Mouse (Mus musculus): Measurements from ENCODE around the gene Rgs8.

DNA sequence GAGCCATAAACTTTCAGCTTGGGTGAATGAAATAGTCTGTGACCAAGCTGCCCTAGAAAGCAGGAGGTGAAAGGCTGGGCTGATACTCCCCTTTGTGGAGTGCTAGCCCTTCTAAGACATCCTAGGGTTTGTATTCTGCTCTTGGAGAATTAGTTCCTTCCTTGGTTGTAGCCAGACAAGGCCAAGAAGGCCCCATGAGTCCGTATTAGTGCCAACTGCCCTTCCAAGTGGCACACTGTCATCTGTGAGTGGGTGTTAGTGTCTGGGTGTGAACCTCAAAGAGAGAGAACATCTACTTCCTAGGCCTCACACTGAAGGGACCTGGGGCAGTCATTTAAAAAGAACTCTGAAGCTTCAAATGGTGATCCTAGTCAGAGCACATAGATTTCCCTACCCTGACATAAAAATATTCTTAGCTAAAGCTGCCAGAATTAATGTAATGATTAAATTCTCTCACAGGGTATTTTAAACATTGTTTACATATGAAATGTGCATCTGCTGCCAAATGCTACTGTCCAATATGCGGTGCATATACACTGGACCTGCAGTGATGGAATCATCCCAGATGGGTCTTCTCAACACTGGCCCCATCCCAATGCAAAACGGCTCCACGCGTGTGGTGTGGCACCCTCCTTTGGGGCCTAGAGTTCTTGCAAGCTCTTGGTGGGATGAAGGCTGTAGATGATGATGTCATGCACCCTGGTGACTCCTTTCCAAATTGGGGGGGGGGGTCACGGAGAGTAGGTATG, 41.7 kb downstream of the Rgs8 start:
- TF ChIP-seq CTCF (IDR thresholded peaks at IDR 0.05; ENCODE audit: low read depth, low read length) (no peak), POLR2A (IDR thresholded peaks at IDR 0.05; ENCODE audit: borderline replicate concordance, low read depth, low read length) (no peak)
